Mouse (Mus musculus): ENCODE results near the gene Mpp2.

DNA sequence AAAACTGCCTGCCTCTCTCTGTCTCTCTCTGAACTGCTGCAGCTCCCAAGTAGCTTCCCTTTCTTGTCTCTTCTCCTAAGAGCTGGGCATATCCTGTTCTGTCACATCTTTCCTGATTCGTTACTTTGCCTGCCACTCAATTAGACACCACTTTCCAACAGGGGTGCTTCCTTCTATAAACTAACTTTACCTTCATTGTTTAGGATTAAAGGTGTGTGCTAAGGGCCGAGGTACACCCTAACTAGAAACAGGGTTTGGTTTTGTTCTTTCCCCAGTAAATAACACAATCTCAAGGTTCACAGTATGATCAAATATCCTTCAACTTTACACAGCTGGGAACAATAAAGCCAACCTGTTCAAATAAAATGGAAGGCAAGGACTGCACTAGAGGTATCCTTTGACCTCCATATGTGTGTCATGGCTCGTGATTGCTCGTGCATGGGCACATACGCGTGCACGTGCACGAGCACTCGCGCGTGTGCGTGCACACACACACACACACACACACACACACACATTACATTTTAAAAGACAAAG is 55.2 kb downstream of the Mpp2 start:
- no peak for TF ChIP-seq POLR2A (IDR thresholded peaks at IDR 0.05; ENCODE audit: low read depth, low read length)
- TF ChIP-seq CTCF (IDR thresholded peaks at IDR 0.05; ENCODE audit: extremely low read depth, insufficient read depth, insufficient read length, insufficient replicate concordance) = no peak

Measured in spleen, adult 2 months (tissue).